Mouse (Mus musculus): ENCODE data around the gene Sgsm3.

The Sgsm3 gene

GRCm38 (mm10) chr15:81023842-81024241, 46.3 kb downstream of the Sgsm3 start:
- DNase-seq (ENCODE audit: low spot score in 2 of 2), result no peak

GRCm38 (mm10) chr15:81026901-81027300, 49.3 kb downstream of the Sgsm3 start:
- no peak for DNase-seq (ENCODE audit: low spot score in 2 of 2)

GRCm38 (mm10) chr15:81027378-81028173, 50.0 kb downstream of the Sgsm3 start:
- DNase-seq (ENCODE audit: low spot score in 2 of 2), result peak; percentile 74 to 82

- DNase-seq (ENCODE audit: low spot score in 2 of 2), result no peak
Measured at GRCm38 (mm10) chr15:81030891-81031425, 53.4 kb downstream of the Sgsm3 start.

GRCm38 (mm10) chr15:81031611-81032010, 54.0 kb downstream of the Sgsm3 start:
- no peak for DNase-seq (ENCODE audit: low spot score in 2 of 2)

GRCm38 (mm10) chr15:81032941-81033629, 55.5 kb downstream of the Sgsm3 start:
- DNase-seq (ENCODE audit: low spot score in 2 of 2), result peak in 1 of 2 experiments; percentile 54

- DNase-seq (ENCODE audit: low spot score in 2 of 2), result no peak
Measured at GRCm38 (mm10) chr15:81034119-81034518, 56.6 kb downstream of the Sgsm3 start.

- DNase-seq (ENCODE audit: low spot score in 2 of 2), result peak in 1 of 2 experiments; percentile 34
Measured at GRCm38 (mm10) chr15:81035417-81036162, 58.0 kb downstream of the Sgsm3 start.

- no peak for DNase-seq (ENCODE audit: low spot score in 2 of 2)
Measured at GRCm38 (mm10) chr15:81038419-81038818, 60.9 kb downstream of the Sgsm3 start.

GRCm38 (mm10) chr15:81041767-81042166, 64.2 kb downstream of the Sgsm3 start:
- no peak for DNase-seq (ENCODE audit: low spot score in 2 of 2)

GRCm38 (mm10) chr15:81042276-81042931, 64.8 kb downstream of the Sgsm3 start:
- DNase-seq (ENCODE audit: low spot score in 2 of 2), result peak; percentile 82 to 88

- peak; percentile 75 to 78 for DNase-seq (ENCODE audit: low spot score in 2 of 2)
Measured at GRCm38 (mm10) chr15:81044446-81044845, 66.9 kb downstream of the Sgsm3 start.

- DNase-seq (ENCODE audit: low spot score in 2 of 2), result peak; percentile 60 to 66
Measured at GRCm38 (mm10) chr15:81045336-81045735, 67.8 kb downstream of the Sgsm3 start.

- no peak for DNase-seq (ENCODE audit: low spot score in 2 of 2)
Measured at GRCm38 (mm10) chr15:81046061-81046460, 68.5 kb downstream of the Sgsm3 start.

GRCm38 (mm10) chr15:81047497-81047896, 69.9 kb downstream of the Sgsm3 start:
- peak in 1 of 2 experiments; percentile 14 for DNase-seq (ENCODE audit: low spot score in 2 of 2)

- DNase-seq (ENCODE audit: low spot score in 2 of 2), result peak; percentile 53 to 62
Measured at GRCm38 (mm10) chr15:81049401-81050053, 72.0 kb downstream of the Sgsm3 start.

GRCm38 (mm10) chr15:81050488-81050887, 72.9 kb downstream of the Sgsm3 start:
- DNase-seq (ENCODE audit: low spot score in 2 of 2), result no peak

GRCm38 (mm10) chr15:81052491-81052890, 74.9 kb downstream of the Sgsm3 start:
- DNase-seq (ENCODE audit: low spot score in 2 of 2), result no peak

GRCm38 (mm10) chr15:81055488-81055887, 77.9 kb downstream of the Sgsm3 start:
- no peak for DNase-seq (ENCODE audit: low spot score in 2 of 2)

- DNase-seq (ENCODE audit: low spot score in 2 of 2), result no peak
Measured at GRCm38 (mm10) chr15:81057736-81058135, 80.2 kb downstream of the Sgsm3 start.

- DNase-seq (ENCODE audit: low spot score in 2 of 2), result no peak
Measured at GRCm38 (mm10) chr15:81060975-81061374, 83.4 kb downstream of the Sgsm3 start.
